Mouse (Mus musculus): ENCODE results near the gene Gm17174. TPM values are rescaled to one million over a fixed set of nuclear protein-coding genes. Genes with fewer than 3 reads are reported as not detected.
"Not testable (repeated sequence)": the region's sequence is repeated elsewhere in the genome, so short reads cannot be mapped to it uniquely, and the experiment has no call there.

The Gm17174 gene
- polyA plus RNA-seq (2014; fragmentation: Nextera tagmentation; extraction: Ambion mirVana), result not detected in 2 replicates

GRCm38 (mm10) chr14:51592039-51592438, at the start of gene Gm17174:
TSS of gene Gm17174 (minus strand) at chr14:51592139.
- not testable (repeated sequence) for H3K27me3 ChIP-seq (ENCODE audit: insufficient read depth, low read length); H3K27ac ChIP-seq (ENCODE audit: low read depth); H3K9me3 ChIP-seq (ENCODE audit: low read depth, low read length); H3K9ac ChIP-seq; H3K4me3 ChIP-seq (ENCODE audit: low read depth, low read length); H3K36me3 ChIP-seq (ENCODE audit: insufficient read depth); H3K4me1 ChIP-seq (ENCODE audit: insufficient read depth); ATAC-seq (ENCODE audit: insufficient read depth); DNase-seq; H3K4me2 ChIP-seq
- 92% methylated on average over 4 of the region's 4 CpGs for WGBS

GRCm38 (mm10) chr14:51635566-51635965, 43.6 kb upstream of the Gm17174 start, which contains the start of gene Gm4181:
TSS of gene Gm4181 (minus strand) at chr14:51635666.
- WGBS, result 88% methylated on average over 1 of the region's 1 CpGs
- H3K4me2 ChIP-seq; H3K4me1 ChIP-seq (ENCODE audit: insufficient read depth); H3K27me3 ChIP-seq (ENCODE audit: insufficient read depth, low read length); H3K4me3 ChIP-seq (ENCODE audit: low read depth, low read length); H3K9ac ChIP-seq; ATAC-seq (ENCODE audit: insufficient read depth); H3K9me3 ChIP-seq (ENCODE audit: low read depth, low read length); H3K27ac ChIP-seq (ENCODE audit: low read depth); H3K36me3 ChIP-seq (ENCODE audit: insufficient read depth); DNase-seq: not testable (repeated sequence)

- H3K4me3 ChIP-seq (ENCODE audit: low read depth, low read length); H3K4me1 ChIP-seq (ENCODE audit: insufficient read depth); H3K36me3 ChIP-seq (ENCODE audit: insufficient read depth); H3K4me2 ChIP-seq; DNase-seq; H3K27me3 ChIP-seq (ENCODE audit: insufficient read depth, low read length); H3K27ac ChIP-seq (ENCODE audit: low read depth); H3K9ac ChIP-seq; ATAC-seq (ENCODE audit: insufficient read depth); H3K9me3 ChIP-seq (ENCODE audit: low read depth, low read length): not testable (repeated sequence)
- 91% methylated on average over 1 of the region's 1 CpGs for WGBS
These were observed 40.5 kb upstream of the Gm17174 start for GRCm38 (mm10) chr14:51632426-51632825.

GRCm38 (mm10) chr14:51611210-51611609, 19.3 kb upstream of the Gm17174 start, which contains the start of gene Gm17078:
TSS of gene Gm17078 (minus strand) at chr14:51611310.
- WGBS, result 65% methylated on average over 1 of the region's 1 CpGs
- Histone ChIP-seq H3K9me3 (ENCODE audit: low read depth, low read length) (no peaks in the 10 kb centered on the region), H3K4me2 (no peak within 1 kb of the TSS), H3K27me3 (ENCODE audit: insufficient read depth, low read length) (no peaks in the 10 kb centered on the region), H3K36me3 (ENCODE audit: insufficient read depth) (no peaks in the 10 kb centered on the region), H3K27ac (ENCODE audit: low read depth) (no peak within 1 kb of the TSS), H3K4me1 (ENCODE audit: insufficient read depth) (no peaks in the 10 kb centered on the region), H3K4me3 (ENCODE audit: low read depth, low read length) (no peak within 1 kb of the TSS), H3K9ac (no peak within 1 kb of the TSS)
- no peak for DNase-seq
- no peak for TF ChIP-seq CTCF (IDR thresholded peaks at IDR 0.05; ENCODE audit: low read depth)
- ATAC-seq (ENCODE audit: insufficient read depth), result no peak

GRCm38 (mm10) chr14:51573963-51574362, 18.0 kb downstream of the Gm17174 start, which contains the start of gene Gm17175:
TSS of gene Gm17175 (minus strand) at chr14:51574063.
- not testable (repeated sequence) for H3K27ac ChIP-seq (ENCODE audit: low read depth)

GRCm38 (mm10) chr14:51552490-51552889, 39.4 kb downstream of the Gm17174 start, which contains the start of gene Gm5622:
TSS of gene Gm5622 (plus strand) at chr14:51552790.
- DNase-seq, result no peak
- Histone ChIP-seq H3K27me3 (ENCODE audit: insufficient read depth, low read length) (no peaks in the 10 kb centered on the region), H3K4me2 (no peak within 1 kb of the TSS), H3K36me3 (ENCODE audit: insufficient read depth) (no peaks in the 10 kb centered on the region), H3K9ac (no peak within 1 kb of the TSS), H3K27ac (ENCODE audit: low read depth) (no peak within 1 kb of the TSS), H3K9me3 (ENCODE audit: low read depth, low read length) (no peaks in the 10 kb centered on the region), H3K4me1 (ENCODE audit: insufficient read depth) (no peaks in the 10 kb centered on the region), H3K4me3 (ENCODE audit: low read depth, low read length) (no peak within 1 kb of the TSS)
- 85% methylated on average over 4 of the region's 4 CpGs for WGBS
- ATAC-seq (ENCODE audit: insufficient read depth), result no peak
- TF ChIP-seq CTCF (IDR thresholded peaks at IDR 0.05; ENCODE audit: low read depth), result no peak

More at GRCm38 (mm10) chr14:51573963-51574362, 18.0 kb downstream of the Gm17174 start, which contains the start of gene Gm17175:
- H3K36me3 ChIP-seq (ENCODE audit: insufficient read depth); H3K4me3 ChIP-seq (ENCODE audit: low read depth, low read length); DNase-seq; H3K27me3 ChIP-seq (ENCODE audit: insufficient read depth, low read length); H3K4me1 ChIP-seq (ENCODE audit: insufficient read depth); H3K9ac ChIP-seq; H3K4me2 ChIP-seq; H3K9me3 ChIP-seq (ENCODE audit: low read depth, low read length); ATAC-seq (ENCODE audit: insufficient read depth): not testable (repeated sequence)
- WGBS, result 87% methylated on average over 2 of the region's 2 CpGs

Other genes with a start within 250 kb of the Gm17174 start
- gene Gm7247, start 230.4 kb downstream of the Gm17174 start, polyA plus RNA-seq (2014; fragmentation: Nextera tagmentation; extraction: Ambion mirVana), result not detected in 2 replicates
- gene Vmn2r88, start 181.3 kb downstream of the Gm17174 start, polyA plus RNA-seq (2014; fragmentation: Nextera tagmentation; extraction: Ambion mirVana), result not detected in 2 replicates
- not detected in 2 replicates for gene Vmn2r89, start 140.3 kb downstream of the Gm17174 start, polyA plus RNA-seq (2014; fragmentation: Nextera tagmentation; extraction: Ambion mirVana)
- gene Gm5622, start 39.3 kb downstream of the Gm17174 start, polyA plus RNA-seq (2014; fragmentation: Nextera tagmentation; extraction: Ambion mirVana), result not detected in 2 replicates
- not detected in 2 replicates for gene Gm17175, start 18.1 kb downstream of the Gm17174 start, polyA plus RNA-seq (2014; fragmentation: Nextera tagmentation; extraction: Ambion mirVana)
- gene Gm17078, start 19.2 kb upstream of the Gm17174 start, polyA plus RNA-seq (2014; fragmentation: Nextera tagmentation; extraction: Ambion mirVana), result not detected in 2 replicates
- gene Gm4181, start 43.5 kb upstream of the Gm17174 start, polyA plus RNA-seq (2014; fragmentation: Nextera tagmentation; extraction: Ambion mirVana), result not detected in 2 replicates
- gene Gm17079, start 103.3 kb upstream of the Gm17174 start, polyA plus RNA-seq (2014; fragmentation: Nextera tagmentation; extraction: Ambion mirVana), result not detected in 2 replicates
- not detected in 2 replicates for gene Gm5800, start 125.0 kb upstream of the Gm17174 start, polyA plus RNA-seq (2014; fragmentation: Nextera tagmentation; extraction: Ambion mirVana)
- not detected in 2 replicates for gene Ang4, start 181.5 kb upstream of the Gm17174 start, polyA plus RNA-seq (2014; fragmentation: Nextera tagmentation; extraction: Ambion mirVana)
- not detected in 2 replicates for gene AY358078, start 207.9 kb upstream of the Gm17174 start, polyA plus RNA-seq (2014; fragmentation: Nextera tagmentation; extraction: Ambion mirVana)

Measured in lung, embryonic 14.5 days (tissue).